Mouse (Mus musculus): Measurements from ENCODE around the gene Srrm2. TPM values are rescaled to one million over a fixed set of nuclear protein-coding genes. Genes with fewer than 3 reads are reported as not detected.

Srrm2 gene
- total and polyA plus RNA-seq, 3 experiments = 26.7 to 383 (median 90.4) TPM

DNA sequence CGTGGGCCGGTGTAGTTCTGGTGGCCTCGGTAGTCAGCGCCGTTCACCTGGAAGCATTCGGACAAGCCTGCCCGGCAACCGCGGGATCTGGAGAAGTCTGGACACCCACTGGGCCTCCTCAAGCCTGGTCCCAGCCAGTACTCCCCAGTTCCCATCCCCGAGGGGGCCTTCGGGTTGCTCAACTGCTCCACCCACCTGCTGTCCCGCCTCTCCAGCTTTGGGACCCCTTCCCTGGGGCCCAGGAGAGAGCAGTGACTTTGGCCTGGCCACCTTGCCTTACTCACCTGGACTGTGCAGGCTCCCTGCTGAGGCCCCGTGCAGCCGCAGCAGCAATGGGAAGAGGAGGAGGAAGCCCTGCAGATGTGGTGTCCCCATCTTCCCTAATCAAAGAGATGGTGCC, 45.7 kb upstream of the Srrm2 start:
- H3K36me3 ChIP-seq (replicated peaks in 1 of 2; ENCODE audit: control insufficient read depth in 1 of 2, insufficient read depth in 1 of 2, low read length in 1 of 2) = no peaks in the 10 kb centered on the region
- H3K9me3 ChIP-seq (replicated peaks; ENCODE audit: low read length) = no peaks in the 10 kb centered on the region
- no peaks in the 10 kb centered on the region for H3K79me2 ChIP-seq (replicated peaks; ENCODE audit: control insufficient read depth, extremely low read depth, insufficient read depth, poor library complexity, severe bottlenecking)
- no peak overlapping the region for H3K4me3 ChIP-seq (replicated peaks in 1 of 3; ENCODE audit: low read depth in 2 of 3, low read length in 2 of 3, poor library complexity in 1 of 3)
- peaks cover 61% of the 10 kb centered on the region for H3K27me3 ChIP-seq (replicated peaks)
- no peak overlapping the region for H3K4me2 ChIP-seq (ENCODE audit: insufficient read depth, low read depth, poor library complexity, severe bottlenecking)
- peaks cover 35 to 60% of the 10 kb centered on the region in 2 experiments for H3K4me1 ChIP-seq (ENCODE audit: control insufficient read depth in 1 of 2, insufficient read depth in 2 of 2)
- H3K9ac ChIP-seq (ENCODE audit: insufficient read depth, low read depth) = no peak overlapping the region
- TF ChIP-seq MAZ (IDR thresholded peaks at IDR 0.05; ENCODE audit: low read depth, low read length) (no peak), RAD21 (IDR thresholded peaks at IDR 0.05; ENCODE audit: low read depth, low read length) (no peak)
- H3K27ac ChIP-seq (ENCODE audit: insufficient read depth, low read depth) = no peak overlapping the region
- DNase-seq (ENCODE audit: extremely low read depth) = no peak
- dilution Hi-C loops (cut with MboI; ENCODE audit: extremely low pct_ligation_motif_present, extremely low pct_unique_long_range_greater_than_20kb, low sequenced_read_pairs) (no loop called here), in situ Hi-C loops (cut with MboI; ENCODE audit: low pct_ligation_motif_present, low pct_unique_long_range_greater_than_20kb, low sequenced_read_pairs) (no loop called here)

GRCm38 (mm10) chr17:23745301-23746251, 44.8 kb upstream of the Srrm2 start, which contains the start of gene Kremen2:
Gene Kremen2 (minus strand): TSS chr17:23745833.
- Histone ChIP-seq H3K79me2 (replicated peaks; ENCODE audit: control insufficient read depth, extremely low read depth, insufficient read depth, poor library complexity, severe bottlenecking) (no peaks in the 10 kb centered on the region), H3K4me1 (ENCODE audit: control insufficient read depth in 1 of 2, insufficient read depth in 2 of 2) (peaks cover 35 to 59% of the 10 kb centered on the region in 2 experiments), H3K4me3 (replicated peaks in 1 of 3; ENCODE audit: low read depth in 2 of 3, low read length in 2 of 3, poor library complexity in 1 of 3) (peak within 1 kb of the TSS in 1 of 3 experiments; percentile 2), H3K4me2 (ENCODE audit: insufficient read depth, low read depth, poor library complexity, severe bottlenecking) (peak within 1 kb of the TSS; percentile 17; the same call in 1 of the 2 replicates), H3K9me3 (replicated peaks; ENCODE audit: low read length) (no peaks in the 10 kb centered on the region), H3K9ac (ENCODE audit: insufficient read depth, low read depth) (0 out of 2 replicates have a peak within 1 kb of the TSS, but pooled peaks have one; percentile 23), H3K27me3 (replicated peaks) (peaks cover 52% of the 10 kb centered on the region), H3K27ac (ENCODE audit: insufficient read depth, low read depth) (no peak within 1 kb of the TSS), H3K36me3 (replicated peaks in 1 of 2; ENCODE audit: control insufficient read depth in 1 of 2, insufficient read depth in 1 of 2, low read length in 1 of 2) (peaks cover 0 to 4% of the 10 kb centered on the region in 2 experiments)
- no peak for DNase-seq (ENCODE audit: extremely low read depth)
- TF ChIP-seq TBP (conservative IDR thresholded peaks at IDR 0.05; ENCODE audit: low read depth, low read length) (no peak), CHD2 (IDR thresholded peaks at IDR 0.05; ENCODE audit: low read length) (peak; percentile 53; the same call in 1 of the 2 replicates)
- in situ Hi-C loops (cut with MboI; ENCODE audit: low pct_ligation_motif_present, low pct_unique_long_range_greater_than_20kb, low sequenced_read_pairs) = no loop called here
- dilution Hi-C loops (cut with MboI; ENCODE audit: extremely low pct_ligation_motif_present, extremely low pct_unique_long_range_greater_than_20kb, low sequenced_read_pairs) = no loop called here

- peaks cover 32 to 55% of the 10 kb centered on the region in 2 experiments for H3K4me1 ChIP-seq (ENCODE audit: control insufficient read depth in 1 of 2, insufficient read depth in 2 of 2)
- peaks cover 47% of the 10 kb centered on the region for H3K27me3 ChIP-seq (replicated peaks)
- in situ Hi-C loops (cut with MboI; ENCODE audit: low pct_ligation_motif_present, low pct_unique_long_range_greater_than_20kb, low sequenced_read_pairs) (no loop called here), dilution Hi-C loops (cut with MboI; ENCODE audit: extremely low pct_ligation_motif_present, extremely low pct_unique_long_range_greater_than_20kb, low sequenced_read_pairs) (no loop called here)
- peak overlapping the region; percentile 17; the same call in 1 of the 2 replicates for H3K4me2 ChIP-seq (ENCODE audit: insufficient read depth, low read depth, poor library complexity, severe bottlenecking)
- H3K79me2 ChIP-seq (replicated peaks; ENCODE audit: control insufficient read depth, extremely low read depth, insufficient read depth, poor library complexity, severe bottlenecking) = no peaks in the 10 kb centered on the region
- no peaks in the 10 kb centered on the region for H3K9me3 ChIP-seq (replicated peaks; ENCODE audit: low read length)
- TF ChIP-seq E2F4 (IDR thresholded peaks at IDR 0.05; ENCODE audit: insufficient replicate concordance, low read depth, low read length) = no peak
- TF ChIP-seq CTCF (conservative IDR thresholded peaks at IDR 0.05 in 1 of 2, IDR thresholded peaks at IDR 0.05 in 1 of 2; ENCODE audit: low read depth in 2 of 2, low read length in 2 of 2) = peak in 1 of 2 experiments; percentile 56; a peak in 2 of 4 replicates
- peak; percentile 14 for TF ChIP-seq RAD21 (IDR thresholded peaks at IDR 0.05; ENCODE audit: low read depth, low read length)
- 0 out of 2 replicates have a peak overlapping the region, but pooled peaks have one; percentile 23 for H3K9ac ChIP-seq (ENCODE audit: insufficient read depth, low read depth)
- DNase-seq (ENCODE audit: extremely low read depth) = no peak
- H3K36me3 ChIP-seq (replicated peaks in 1 of 2; ENCODE audit: control insufficient read depth in 1 of 2, insufficient read depth in 1 of 2, low read length in 1 of 2) = peaks cover 2 to 9% of the 10 kb centered on the region in 2 experiments
- no peak overlapping the region for H3K27ac ChIP-seq (ENCODE audit: insufficient read depth, low read depth)
- peak overlapping the region in 1 of 3 experiments; percentile 2 for H3K4me3 ChIP-seq (replicated peaks in 1 of 3; ENCODE audit: low read depth in 2 of 3, low read length in 2 of 3, poor library complexity in 1 of 3)
These were observed 44.0 kb upstream of the Srrm2 start for GRCm38 (mm10) chr17:23746311-23746710.

Measured in CH12.LX (cell line).